Mouse (Mus musculus) CH12.LX (cell line): ENCODE measurements around the gene Slco2b1. TPM values are rescaled to one million over a fixed set of nuclear protein-coding genes. Genes with fewer than 3 reads are reported as not detected.

Source experiments
- DNase-seq: peaks from one replicate; pipeline ENCODE4 v3.0.0-alpha.2; 2013; ENCODE audit errors: extremely low read depth
- H3K27ac ChIP-seq: 2 replicates; pipeline ENCODE4 v1.5.1; 2012; ENCODE audit warnings: low read depth, mild to moderate bottlenecking, control low read depth, moderate library complexity; ENCODE audit not compliant: insufficient read depth
- H3K27me3 ChIP-seq: replicated peaks from 2 replicates; pipeline ENCODE3; 2012; ENCODE audit warnings: inconsistent platforms
- H3K36me3 ChIP-seq, 2 experiments: replicated peaks in 1 of 2; 2 replicates each; pipeline versions ENCODE3 to v1.6.1; 2012; ENCODE audit warnings: inconsistent platforms in 1 of 2, low read length in 1 of 2, mild to moderate bottlenecking in 1 of 2, mixed read lengths in 1 of 2, moderate library complexity in 1 of 2; ENCODE audit not compliant: control insufficient read depth in 1 of 2, insufficient read depth in 1 of 2
- H3K4me1 ChIP-seq, 2 experiments: 2 replicates each; pipeline ENCODE4 v1.6.1; 2012; ENCODE audit warnings: inconsistent platforms in 1 of 2, moderate library complexity in 1 of 2; ENCODE audit not compliant: insufficient read depth in 2 of 2, control insufficient read depth in 1 of 2
- H3K4me2 ChIP-seq: 2 replicates; pipeline ENCODE4 v1.6.1; 2012; ENCODE audit warnings: low read depth, mild to moderate bottlenecking, control low read depth; ENCODE audit not compliant: poor library complexity, insufficient read depth, severe bottlenecking
- H3K4me3 ChIP-seq, 3 experiments: fragments of 150-350 bp in 1 of 3; sonication (generic) in 1 of 3; replicated peaks in 1 of 3; 2 replicates each; pipeline versions ENCODE3 to v1.5.1; 2011 to 2012; ENCODE audit warnings: low read depth in 2 of 3, low read length in 2 of 3, mild to moderate bottlenecking in 2 of 3, moderate library complexity in 2 of 3, control low read depth in 1 of 3, improper control_type of control experiment in 1 of 3, inconsistent platforms in 1 of 3, mixed read lengths in 1 of 3; ENCODE audit not compliant: poor library complexity in 1 of 3
- H3K79me2 ChIP-seq: replicated peaks from 2 replicates; pipeline ENCODE4 v1.6.1; 2012; ENCODE audit warnings: mild to moderate bottlenecking, moderate library complexity; ENCODE audit not compliant: control insufficient read depth, poor library complexity, insufficient read depth, severe bottlenecking; ENCODE audit errors: extremely low read depth
- H3K9ac ChIP-seq: 2 replicates; pipeline ENCODE4 v1.6.1; 2012; ENCODE audit warnings: low read depth, mild to moderate bottlenecking, control low read depth, moderate library complexity; ENCODE audit not compliant: insufficient read depth
- H3K9me3 ChIP-seq: replicated peaks from 2 replicates; pipeline ENCODE3; 2012; ENCODE audit warnings: low read length, inconsistent platforms, mixed read lengths
- BHLHE40 ChIP-seq: IDR thresholded peaks from 2 replicates; pipeline ENCODE4 v1.6.1; 2011; ENCODE audit warnings: mild to moderate bottlenecking, low read depth, low read length, improper control_type of control experiment
- CHD2 ChIP-seq: IDR thresholded peaks from 2 replicates; pipeline ENCODE4 v1.6.1; 2011; ENCODE audit warnings: low read length, improper control_type of control experiment
- CTCF ChIP-seq, 2 experiments: IDR thresholded peaks in 1 of 2; conservative IDR thresholded peaks in 1 of 2; 2 replicates each; pipeline ENCODE4 v1.5.1; 2011 to 2012; ENCODE audit warnings: low read depth in 2 of 2, low read length in 2 of 2, improper control_type of control experiment in 1 of 2, inconsistent platforms in 1 of 2, mild to moderate bottlenecking in 1 of 2, moderate library complexity in 1 of 2
- E2F4 ChIP-seq: IDR thresholded peaks from 2 replicates; pipeline ENCODE4 v1.6.1; 2011; ENCODE audit warnings: low read depth, low read length, improper control_type of control experiment; ENCODE audit not compliant: insufficient replicate concordance
- ELF1 ChIP-seq: IDR thresholded peaks from 2 replicates; pipeline ENCODE4 v1.6.1; 2014; ENCODE audit warnings: low read depth, mild to moderate bottlenecking, inconsistent platforms, low read length, improper control_type of control experiment
- GABPA ChIP-seq: IDR thresholded peaks from 2 replicates; pipeline ENCODE4 v1.6.1; 2012; ENCODE audit warnings: low read depth, low read length, improper control_type of control experiment, inconsistent platforms; ENCODE audit not compliant: insufficient replicate concordance
- HCFC1 ChIP-seq: IDR thresholded peaks from 2 replicates; pipeline ENCODE4 v1.6.1; 2012; ENCODE audit warnings: low read depth, mild to moderate bottlenecking, inconsistent platforms, low read length, improper control_type of control experiment
- IRF4 ChIP-seq: IDR thresholded peaks from 2 replicates; pipeline ENCODE4 v1.6.1; 2014; ENCODE audit warnings: low read depth, mild to moderate bottlenecking, inconsistent platforms, low read length, improper control_type of control experiment
- JUN ChIP-seq: IDR thresholded peaks from 2 replicates; pipeline ENCODE4 v1.6.1; 2011; ENCODE audit warnings: low read depth, mild to moderate bottlenecking, low read length, improper control_type of control experiment, moderate library complexity; ENCODE audit not compliant: insufficient read depth
- JUND ChIP-seq: conservative IDR thresholded peaks from 2 replicates; pipeline ENCODE4 v1.6.1; 2011; ENCODE audit warnings: low read depth, low read length, improper control_type of control experiment
- KAT2A ChIP-seq: IDR thresholded peaks from 2 replicates; pipeline ENCODE4 v1.6.1; 2012; ENCODE audit warnings: low read length, improper control_type of control experiment, inconsistent platforms; ENCODE audit not compliant: insufficient replicate concordance
- MAFK ChIP-seq: IDR thresholded peaks from 2 replicates; pipeline ENCODE4 v1.6.1; 2011; ENCODE audit warnings: low read length, improper control_type of control experiment; ENCODE audit not compliant: insufficient replicate concordance
- MAZ ChIP-seq: IDR thresholded peaks from 2 replicates; pipeline ENCODE4 v1.6.1; 2012; ENCODE audit warnings: low read depth, mild to moderate bottlenecking, inconsistent platforms, low read length, improper control_type of control experiment, moderate library complexity
- MEF2A ChIP-seq: IDR thresholded peaks from 2 replicates; pipeline ENCODE4 v1.6.1; 2014; ENCODE audit warnings: low read depth, mild to moderate bottlenecking, inconsistent platforms, low read length, improper control_type of control experiment, borderline replicate concordance
- MXI1 ChIP-seq: IDR thresholded peaks from 2 replicates; pipeline ENCODE4 v1.6.1; 2011; ENCODE audit warnings: mild to moderate bottlenecking, low read depth, low read length, improper control_type of control experiment
- MYC ChIP-seq: IDR thresholded peaks from 2 replicates; pipeline ENCODE4 v1.6.1; 2011; ENCODE audit warnings: low read depth, mild to moderate bottlenecking, improper control_type of control experiment, low read length
- NELFE ChIP-seq: IDR thresholded peaks from 2 replicates; pipeline ENCODE4 v1.6.1; 2011; ENCODE audit warnings: low read depth, low read length, improper control_type of control experiment
- NRF1 ChIP-seq: IDR thresholded peaks from 2 replicates; pipeline ENCODE4 v1.6.1; 2014; ENCODE audit warnings: low read depth, mild to moderate bottlenecking, inconsistent platforms, low read length, improper control_type of control experiment, moderate library complexity
- PAX5 ChIP-seq: IDR thresholded peaks from 2 replicates; pipeline ENCODE4 v1.6.1; 2012; ENCODE audit warnings: low read length, inconsistent platforms, mixed read lengths
- POLR2A ChIP-seq: IDR thresholded peaks from 2 replicates; pipeline ENCODE4 v1.6.1; 2011; ENCODE audit warnings: low read depth, mild to moderate bottlenecking, improper control_type of control experiment, low read length
- POLR2AphosphoS2 ChIP-seq: IDR thresholded peaks from 2 replicates; pipeline ENCODE4 v1.6.1; 2011; ENCODE audit warnings: low read depth, low read length, improper control_type of control experiment
- RAD21 ChIP-seq: IDR thresholded peaks from 2 replicates; pipeline ENCODE4 v1.6.1; 2011; ENCODE audit warnings: low read depth, mild to moderate bottlenecking, low read length, improper control_type of control experiment, moderate library complexity
- SIN3A ChIP-seq: IDR thresholded peaks from 2 replicates; pipeline ENCODE4 v1.6.1; 2012; ENCODE audit warnings: low read length, improper control_type of control experiment, inconsistent platforms
- TBP ChIP-seq: conservative IDR thresholded peaks from 2 replicates; pipeline ENCODE4 v1.6.1; 2011; ENCODE audit warnings: low read depth, low read length, improper control_type of control experiment
- TCF12 ChIP-seq: IDR thresholded peaks from 2 replicates; pipeline ENCODE4 v1.6.1; 2014; ENCODE audit warnings: low read depth, mild to moderate bottlenecking, inconsistent platforms, low read length, improper control_type of control experiment
- ZKSCAN1 ChIP-seq: IDR thresholded peaks from 2 replicates; pipeline ENCODE4 v1.6.1; 2012; ENCODE audit warnings: low read depth, inconsistent platforms, low read length, improper control_type of control experiment, borderline replicate concordance
- dilution Hi-C: fragments of 300-500 bp; cut with MboI; formaldehyde crosslinking; loops from 2 replicates; pipeline ENCODE4 v1.14.3; 2020; ENCODE audit warnings: low sequenced_read_pairs; ENCODE audit not compliant: extremely low pct_unique_long_range_greater_than_20kb, extremely low pct_ligation_motif_present
- in situ Hi-C: fragments of 300-500 bp; cut with MboI; formaldehyde crosslinking; loops from 3 replicates; pipeline ENCODE4 v1.14.3; 2019; ENCODE audit warnings: low sequenced_read_pairs, low pct_ligation_motif_present, low pct_unique_long_range_greater_than_20kb, mixed read lengths
- polyA plus RNA-seq: library from polyadenylated mRNA; unstranded; fragments of >175 nt; gene quantifications from 2 replicates; pipeline ENCODE4 v1.2.1, GENCODE M21; 2012; ENCODE audit warnings: low read depth; ENCODE audit not compliant: insufficient read length
- total RNA-seq, 2 experiments: library from RNA; depleted of rRNA; stranded (reverse); fragments of 300-350 nt in 1 of 2; fragments of >200 nt in 1 of 2; gene quantifications; 2 replicates each; pipeline ENCODE4 v1.2.3; 2012 to 2014

The Slco2b1 gene
- total and polyA plus RNA-seq, 3 experiments, result 0.08 to 0.11 TPM; not detected in 1

GRCm38 (mm10) chr7:99684086-99684485, 27.1 kb downstream of the Slco2b1 start:
- Histone ChIP-seq H3K27ac (no peak overlapping the region), H3K79me2 (no peaks in the 10 kb centered on the region), H3K4me1 (no peaks in the 10 kb centered on the region), H3K4me3 (no peak overlapping the region), H3K36me3 (no peaks in the 10 kb centered on the region), H3K4me2 (no peak overlapping the region), H3K9ac (no peak overlapping the region), H3K9me3 (no peaks in the 10 kb centered on the region), H3K27me3 (peaks cover 3% of the 10 kb centered on the region)
- in situ Hi-C loops (no loop called here), dilution Hi-C loops (no loop called here)
- no peak for DNase-seq
- TF ChIP-seq CTCF (conservative IDR thresholded peaks at IDR 0.05 in 1 of 2, IDR thresholded peaks at IDR 0.05 in 1 of 2; ENCODE audit: low read depth in 2 of 2, low read length in 2 of 2) (no peak), E2F4 (no peak), MXI1 (no peak)

- dilution Hi-C loops, result no loop called here
- DNase-seq, result no peak
- Histone ChIP-seq H3K79me2 (no peaks in the 10 kb centered on the region), H3K27me3 (peaks cover 3% of the 10 kb centered on the region), H3K4me2 (no peak overlapping the region), H3K4me1 (peaks cover 0 to 10% of the 10 kb centered on the region in 2 experiments; a peak in 2 of 4 replicates), H3K4me3 (no peak overlapping the region), H3K36me3 (no peaks in the 10 kb centered on the region), H3K27ac (no peak overlapping the region), H3K9me3 (no peaks in the 10 kb centered on the region), H3K9ac (no peak overlapping the region)
- in situ Hi-C loops, result no loop called here
- TF ChIP-seq TCF12, result no peak
- TF ChIP-seq POLR2A, result no peak
These were observed 30.4 kb downstream of the Slco2b1 start for GRCm38 (mm10) chr7:99680771-99681170.

- in situ Hi-C loops (no loop called here), dilution Hi-C loops (no loop called here)
- TF ChIP-seq GABPA (no peak), ELF1 (0 out of 2 replicates have a peak, but pooled peaks have one; percentile 34), PAX5 (no peak), POLR2AphosphoS2 (no peak), SIN3A (no peak), MAZ (no peak), JUN (0 out of 2 replicates have a peak, but pooled peaks have one; percentile 3), MAFK (peak; percentile 64; the same call in 1 of the 2 replicates), MYC (no peak), NRF1 (no peak), NELFE (no peak), IRF4 (peak; percentile 82), KAT2A (no peak), JUND (no peak), CHD2 (peak; percentile 30; the same call in 1 of the 2 replicates), POLR2A (no peak), HCFC1 (no peak), TBP (peak; percentile 70; the same call in 1 of the 2 replicates), BHLHE40 (peak; percentile 87), MEF2A (peak; percentile 72; the same call in 1 of the 2 replicates), CTCF (conservative IDR thresholded peaks at IDR 0.05 in 1 of 2, IDR thresholded peaks at IDR 0.05 in 1 of 2; ENCODE audit: low read depth in 2 of 2, low read length in 2 of 2) (no peak), ZKSCAN1 (no peak), RAD21 (no peak)
These were observed 36.2 kb downstream of the Slco2b1 start for GRCm38 (mm10) chr7:99674890-99675289.

More at GRCm38 (mm10) chr7:99674890-99675289, 36.2 kb downstream of the Slco2b1 start:
- no peak overlapping the region for H3K4me3 ChIP-seq
- no peaks in the 10 kb centered on the region for H3K27me3 ChIP-seq
- no peaks in the 10 kb centered on the region for H3K79me2 ChIP-seq
- H3K4me2 ChIP-seq, result no peak overlapping the region
- no peaks in the 10 kb centered on the region for H3K36me3 ChIP-seq
- no peak overlapping the region for H3K27ac ChIP-seq
- peak; percentile 73 for DNase-seq
- no peaks in the 10 kb centered on the region for H3K9me3 ChIP-seq
- H3K4me1 ChIP-seq, result peaks cover 16 to 36% of the 10 kb centered on the region in 2 experiments
- no peak overlapping the region for H3K9ac ChIP-seq
